Mouse (Mus musculus): ENCODE data around the gene Fam114a2. TPM values are rescaled to one million over a fixed set of nuclear protein-coding genes. Genes with fewer than 3 reads are reported as not detected.
A peak's percentile ranks its signal among the peaks of the same experiment; 100 is the strongest.

Gene Fam114a2
- polyA plus RNA-seq, 1 experiment = 31.5 TPM

- peaks cover 5% of the 10 kb centered on the region; the same call in 1 of the 2 replicates for H3K4me1 ChIP-seq (ENCODE audit: control insufficient read depth, insufficient read depth, low read length)
- 0 out of 2 replicates have a peak, but pooled peaks cover 1% of the 10 kb centered on the region for H3K36me3 ChIP-seq (ENCODE audit: control insufficient read depth, insufficient read depth, low read length)
- WGBS = 85% methylated on average over 3 of the region's 3 CpGs
- no peak overlapping the region for H3K27ac ChIP-seq (ENCODE audit: insufficient read depth, low read depth, low read length)
- no peak for DNase-seq
- no peaks in the 10 kb centered on the region for H3K27me3 ChIP-seq (replicated peaks; ENCODE audit: control insufficient read depth, insufficient read depth, low read length)
- TF ChIP-seq POLR2A (IDR thresholded peaks at IDR 0.05; ENCODE audit: low read depth, low read length) (no peak), CTCF (conservative IDR thresholded peaks at IDR 0.05; ENCODE audit: insufficient read depth, insufficient read length, low read depth, low read length) (no peak)
- H3K4me3 ChIP-seq (ENCODE audit: insufficient read depth, low read depth, low read length) = no peak overlapping the region
Measured at GRCm38 (mm10) chr11:57529111-57529510, 10.7 kb upstream of the Fam114a2 start.

DNA sequence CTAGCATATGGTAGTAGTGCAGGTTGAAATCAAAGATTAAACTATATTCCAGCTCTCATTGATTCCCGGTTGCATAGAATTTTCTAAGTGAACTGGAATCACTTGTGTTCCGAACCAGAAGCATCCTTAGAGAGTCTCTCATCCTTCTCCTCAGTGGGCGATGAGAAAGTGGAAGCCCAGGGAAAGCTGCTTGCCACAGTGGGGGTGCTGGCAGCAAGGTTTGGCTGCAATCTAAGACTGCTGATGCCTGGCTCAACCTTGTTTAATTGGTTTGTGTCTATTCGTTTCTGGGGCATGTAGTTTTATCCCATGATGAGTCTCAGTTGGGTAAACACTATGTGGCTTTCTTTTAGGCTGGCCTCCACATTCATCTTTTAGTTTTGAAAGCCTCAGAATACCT, 9.1 kb upstream of the Fam114a2 start:
- DNase-seq = no peak
- WGBS = 83% methylated on average over 4 of the region's 4 CpGs
- H3K27me3 ChIP-seq (replicated peaks; ENCODE audit: control insufficient read depth, insufficient read depth, low read length) = no peaks in the 10 kb centered on the region
- H3K4me1 ChIP-seq (ENCODE audit: control insufficient read depth, insufficient read depth, low read length) = peaks cover 5% of the 10 kb centered on the region; the same call in 1 of the 2 replicates
- TF ChIP-seq CTCF (conservative IDR thresholded peaks at IDR 0.05; ENCODE audit: insufficient read depth, insufficient read length, low read depth, low read length) (no peak), POLR2A (IDR thresholded peaks at IDR 0.05; ENCODE audit: low read depth, low read length) (no peak)
- 0 out of 2 replicates have a peak, but pooled peaks cover 1% of the 10 kb centered on the region for H3K36me3 ChIP-seq (ENCODE audit: control insufficient read depth, insufficient read depth, low read length)
- H3K27ac ChIP-seq (ENCODE audit: insufficient read depth, low read depth, low read length) = no peak overlapping the region
- no peak overlapping the region for H3K4me3 ChIP-seq (ENCODE audit: insufficient read depth, low read depth, low read length)

- Histone ChIP-seq H3K27ac (ENCODE audit: insufficient read depth, low read depth, low read length) (no peak overlapping the region), H3K4me3 (ENCODE audit: insufficient read depth, low read depth, low read length) (no peak overlapping the region), H3K4me1 (ENCODE audit: control insufficient read depth, insufficient read depth, low read length) (peaks cover 5% of the 10 kb centered on the region; the same call in 1 of the 2 replicates), H3K27me3 (replicated peaks; ENCODE audit: control insufficient read depth, insufficient read depth, low read length) (no peaks in the 10 kb centered on the region), H3K36me3 (ENCODE audit: control insufficient read depth, insufficient read depth, low read length) (0 out of 2 replicates have a peak, but pooled peaks cover 1% of the 10 kb centered on the region)
- DNase-seq = no peak
- TF ChIP-seq CTCF (conservative IDR thresholded peaks at IDR 0.05; ENCODE audit: insufficient read depth, insufficient read length, low read depth, low read length) (no peak), POLR2A (IDR thresholded peaks at IDR 0.05; ENCODE audit: low read depth, low read length) (no peak)
- WGBS = 76% methylated on average over 3 of the region's 3 CpGs
Measured at GRCm38 (mm10) chr11:57525900-57526299, 7.5 kb upstream of the Fam114a2 start.

GRCm38 (mm10) chr11:57524597-57524996, 6.2 kb upstream of the Fam114a2 start:
- Histone ChIP-seq H3K4me3 (ENCODE audit: insufficient read depth, low read depth, low read length) (no peak overlapping the region), H3K27ac (ENCODE audit: insufficient read depth, low read depth, low read length) (peak overlapping the region; percentile 45; the same call in 1 of the 2 replicates), H3K4me1 (ENCODE audit: control insufficient read depth, insufficient read depth, low read length) (peaks cover 5% of the 10 kb centered on the region; the same call in 1 of the 2 replicates), H3K27me3 (replicated peaks; ENCODE audit: control insufficient read depth, insufficient read depth, low read length) (no peaks in the 10 kb centered on the region), H3K36me3 (ENCODE audit: control insufficient read depth, insufficient read depth, low read length) (no peaks in the 10 kb centered on the region)
- no peak for TF ChIP-seq CTCF (conservative IDR thresholded peaks at IDR 0.05; ENCODE audit: insufficient read depth, insufficient read length, low read depth, low read length)
- peak; percentile 46 for DNase-seq

DNA sequence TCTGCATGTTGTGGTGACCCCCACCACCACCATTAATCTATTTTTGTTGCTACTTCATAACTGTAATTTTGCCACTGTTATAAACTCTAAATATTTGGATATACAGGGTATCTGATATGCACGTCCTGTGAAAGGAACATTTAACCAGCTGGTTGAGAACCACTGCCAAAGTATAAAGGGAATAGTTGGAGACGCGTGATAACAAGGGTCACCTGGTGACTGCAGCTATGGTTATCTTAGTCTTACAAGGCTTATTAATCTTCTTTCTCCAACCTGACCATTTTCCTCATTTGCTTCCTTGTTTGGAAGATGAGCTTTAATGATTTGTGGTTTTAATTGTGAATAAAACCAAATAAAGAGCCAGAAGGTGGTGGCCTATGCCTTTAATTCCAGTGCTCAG, 5.0 kb upstream of the Fam114a2 start:
- TF ChIP-seq POLR2A (IDR thresholded peaks at IDR 0.05; ENCODE audit: low read depth, low read length) (no peak), CTCF (conservative IDR thresholded peaks at IDR 0.05; ENCODE audit: insufficient read depth, insufficient read length, low read depth, low read length) (no peak)
- Histone ChIP-seq H3K27me3 (replicated peaks; ENCODE audit: control insufficient read depth, insufficient read depth, low read length) (no peaks in the 10 kb centered on the region), H3K4me3 (ENCODE audit: insufficient read depth, low read depth, low read length) (no peak overlapping the region), H3K4me1 (ENCODE audit: control insufficient read depth, insufficient read depth, low read length) (peaks cover 5% of the 10 kb centered on the region; the same call in 1 of the 2 replicates), H3K27ac (ENCODE audit: insufficient read depth, low read depth, low read length) (no peak overlapping the region), H3K36me3 (ENCODE audit: control insufficient read depth, insufficient read depth, low read length) (no peaks in the 10 kb centered on the region)
- no peak for DNase-seq
- WGBS = 83% methylated on average over 3 of the region's 3 CpGs

DNA sequence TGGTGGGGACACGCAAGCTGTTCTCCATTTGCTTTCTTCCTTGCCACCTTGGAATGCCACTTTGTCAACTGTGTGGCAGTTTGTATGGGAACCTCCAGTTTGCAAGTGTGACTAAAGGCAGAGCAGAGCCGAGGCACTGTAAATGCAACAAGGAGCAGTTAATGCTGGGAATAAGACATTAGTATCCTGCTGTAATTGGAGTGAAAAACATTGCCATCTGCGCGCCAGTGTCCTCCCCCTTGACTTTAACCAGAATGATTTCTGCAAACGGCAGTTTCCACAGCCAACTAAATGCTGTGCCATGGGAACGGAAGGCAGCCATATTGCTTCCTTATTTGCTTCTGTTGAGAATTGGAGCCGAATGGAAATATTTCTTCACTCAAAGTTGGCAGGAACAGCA, 3.6 kb upstream of the Fam114a2 start:
- peaks cover 5% of the 10 kb centered on the region; the same call in 1 of the 2 replicates for H3K4me1 ChIP-seq (ENCODE audit: control insufficient read depth, insufficient read depth, low read length)
- TF ChIP-seq POLR2A (IDR thresholded peaks at IDR 0.05; ENCODE audit: low read depth, low read length) = no peak
- no peak for TF ChIP-seq CTCF (conservative IDR thresholded peaks at IDR 0.05; ENCODE audit: insufficient read depth, insufficient read length, low read depth, low read length)
- WGBS = 83% methylated on average over 7 of the region's 7 CpGs
- H3K27ac ChIP-seq (ENCODE audit: insufficient read depth, low read depth, low read length) = no peak overlapping the region
- peak; percentile 17 for DNase-seq
- H3K4me3 ChIP-seq (ENCODE audit: insufficient read depth, low read depth, low read length) = no peak overlapping the region
- no peaks in the 10 kb centered on the region for H3K36me3 ChIP-seq (ENCODE audit: control insufficient read depth, insufficient read depth, low read length)
- H3K27me3 ChIP-seq (replicated peaks; ENCODE audit: control insufficient read depth, insufficient read depth, low read length) = no peaks in the 10 kb centered on the region

GRCm38 (mm10) chr11:57521206-57521605, 2.8 kb upstream of the Fam114a2 start:
- H3K36me3 ChIP-seq (ENCODE audit: control insufficient read depth, insufficient read depth, low read length) = no peaks in the 10 kb centered on the region
- peaks cover 5% of the 10 kb centered on the region; the same call in 1 of the 2 replicates for H3K4me1 ChIP-seq (ENCODE audit: control insufficient read depth, insufficient read depth, low read length)
- H3K4me3 ChIP-seq (ENCODE audit: insufficient read depth, low read depth, low read length) = no peak overlapping the region
- H3K27ac ChIP-seq (ENCODE audit: insufficient read depth, low read depth, low read length) = no peak overlapping the region
- 95% methylated on average over 3 of the region's 3 CpGs for WGBS
- H3K27me3 ChIP-seq (replicated peaks; ENCODE audit: control insufficient read depth, insufficient read depth, low read length) = no peaks in the 10 kb centered on the region
- no peak for TF ChIP-seq POLR2A (IDR thresholded peaks at IDR 0.05; ENCODE audit: low read depth, low read length)
- TF ChIP-seq CTCF (conservative IDR thresholded peaks at IDR 0.05; ENCODE audit: insufficient read depth, insufficient read length, low read depth, low read length) = no peak
- no peak for DNase-seq

Measured in kidney, adult 2 months (tissue).